Mouse (Mus musculus) liver, adult (tissue): ENCODE measurements at regions not wholly inside any gene's neighbourhood (a gene's known extent, or its start where the extent isn't known, plus 50 kb on each side); places are given as distances from the start of the nearest gene placed in this dataset.

Experiments used
- GATA4 ChIP-seq: IDR thresholded peaks from 2 replicates; pipeline ENCODE4 v1.6.1; 2014; ENCODE audit warnings: mild to moderate bottlenecking, low read length; ENCODE audit not compliant: insufficient replicate concordance

DNA sequence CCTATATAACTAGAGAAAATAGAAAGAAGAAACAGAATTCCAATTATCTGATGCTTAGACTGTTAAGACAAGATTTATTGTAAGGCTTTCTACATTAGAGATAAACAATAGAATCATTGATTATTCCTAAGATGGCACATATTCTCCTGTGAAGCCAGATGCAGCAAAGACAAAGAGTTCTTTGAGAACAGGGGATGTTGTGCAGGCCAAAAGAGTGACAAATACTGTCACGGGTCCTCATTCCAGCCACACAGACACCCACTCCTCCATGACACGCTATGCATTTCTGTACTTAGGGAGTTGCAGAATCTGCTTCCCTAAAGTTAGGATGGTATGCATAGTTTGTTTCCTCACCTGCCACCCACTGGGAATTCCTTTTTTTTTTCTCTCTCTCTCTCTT lies 245.2 kb downstream of the Sv2b start:
- TF ChIP-seq GATA4, result no peak

DNA sequence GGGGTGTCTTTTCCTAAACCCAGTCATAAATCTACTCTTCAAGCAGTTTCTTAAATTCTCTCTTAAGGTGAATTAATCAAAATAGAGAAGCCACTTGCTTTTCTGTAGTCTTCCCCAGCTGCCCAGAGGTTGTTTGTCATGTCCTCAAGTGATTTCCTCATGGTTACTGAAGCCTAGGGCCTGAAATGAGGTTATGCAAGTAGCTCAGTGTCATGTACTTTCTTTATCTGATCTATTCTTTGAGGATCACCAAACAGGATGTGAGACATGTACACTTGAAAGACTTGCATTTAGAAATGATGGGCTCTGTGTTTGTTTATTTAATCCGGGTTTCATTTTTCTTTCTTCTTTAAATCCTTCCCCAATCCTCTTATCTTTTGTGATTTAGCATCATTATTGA lies 258.8 kb downstream of the Sv2b start:
- no peak for TF ChIP-seq GATA4

DNA sequence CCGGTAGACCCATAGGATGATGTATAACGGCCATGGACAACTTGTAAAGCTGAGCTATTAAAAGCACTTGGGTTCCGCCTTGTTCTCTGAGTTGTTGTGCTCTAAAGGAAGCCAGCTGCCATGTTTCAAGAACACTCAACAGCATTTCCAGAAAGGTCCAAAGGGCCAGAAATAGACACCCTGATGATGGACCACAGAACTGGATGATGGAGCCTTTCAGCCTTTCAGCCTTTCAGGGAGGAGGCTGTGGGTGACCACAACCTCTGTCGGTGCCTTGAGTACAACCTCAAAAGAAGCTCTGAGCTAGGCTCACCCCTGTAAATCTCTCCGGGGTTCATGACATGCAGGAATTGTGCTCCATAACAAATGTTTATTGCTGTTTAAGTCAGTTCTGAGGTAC lies 259.3 kb downstream of the Sv2b start:
- TF ChIP-seq GATA4, result no peak

DNA sequence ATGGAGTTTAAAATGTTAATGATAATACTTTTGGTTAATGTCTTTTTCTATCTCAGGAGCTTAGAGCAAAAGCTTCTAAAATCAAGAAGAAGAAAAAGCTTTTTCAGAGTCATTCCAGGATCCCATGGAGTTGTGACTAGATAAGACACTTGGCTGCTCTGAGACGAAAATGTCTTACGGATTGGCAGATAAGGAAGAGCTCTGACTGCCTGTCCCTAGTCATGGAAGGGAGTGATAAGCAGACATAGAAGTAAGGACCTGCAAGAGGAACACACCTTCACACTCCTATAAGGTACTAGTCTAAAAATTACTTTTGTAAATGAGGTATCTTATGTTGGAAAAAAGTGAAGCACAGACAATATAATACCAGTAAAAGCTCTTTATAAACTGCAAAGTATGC lies 260.2 kb downstream of the Sv2b start:
- no peak for TF ChIP-seq GATA4

DNA sequence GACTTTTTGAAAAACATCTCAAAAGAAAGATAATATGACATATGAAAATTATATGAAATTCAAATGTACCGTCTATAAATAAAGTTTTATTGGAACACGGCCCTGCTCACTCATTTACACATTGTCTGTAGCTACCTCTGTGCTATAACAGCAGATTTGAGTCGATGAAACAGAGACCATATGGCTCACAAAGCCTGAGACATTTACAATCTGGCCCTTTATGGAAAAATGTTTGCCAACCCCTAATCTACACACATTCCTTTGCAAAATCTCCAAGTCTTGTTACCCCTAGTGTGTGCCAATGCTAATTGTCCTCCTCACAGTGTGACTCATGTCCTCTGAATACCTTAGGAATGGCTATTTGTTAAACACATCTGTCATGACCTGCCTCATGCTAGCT lies 261.2 kb downstream of the Sv2b start:
- TF ChIP-seq GATA4, result no peak

- no peak for TF ChIP-seq GATA4
These were observed 268.2 kb downstream of the Sv2b start for GRCm38 (mm10) chr7:75040871-75041270.

DNA sequence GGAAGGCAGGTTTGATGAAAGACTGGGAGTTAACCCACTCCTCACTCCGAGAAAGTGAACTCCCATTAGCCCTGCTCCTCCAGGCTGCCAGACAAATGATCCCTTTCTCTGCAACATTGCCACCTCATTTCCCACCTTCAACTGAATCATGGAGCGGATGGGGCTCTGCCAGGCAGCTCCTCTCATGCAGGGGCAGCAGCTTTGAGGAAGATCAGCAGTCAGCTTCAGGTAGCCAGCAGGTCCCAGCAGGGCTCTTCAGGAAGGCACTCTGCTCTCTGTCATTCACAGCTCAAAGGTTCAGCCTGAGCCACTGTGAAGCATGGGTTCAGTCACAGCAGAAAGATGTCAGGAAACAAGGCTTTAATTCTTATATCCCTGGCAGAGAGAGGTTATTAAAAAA lies 282.9 kb downstream of the Sv2b start:
- TF ChIP-seq GATA4, result no peak

- TF ChIP-seq GATA4, result no peak
These were observed 287.1 kb downstream of the Sv2b start for GRCm38 (mm10) chr7:75021966-75022365.

DNA sequence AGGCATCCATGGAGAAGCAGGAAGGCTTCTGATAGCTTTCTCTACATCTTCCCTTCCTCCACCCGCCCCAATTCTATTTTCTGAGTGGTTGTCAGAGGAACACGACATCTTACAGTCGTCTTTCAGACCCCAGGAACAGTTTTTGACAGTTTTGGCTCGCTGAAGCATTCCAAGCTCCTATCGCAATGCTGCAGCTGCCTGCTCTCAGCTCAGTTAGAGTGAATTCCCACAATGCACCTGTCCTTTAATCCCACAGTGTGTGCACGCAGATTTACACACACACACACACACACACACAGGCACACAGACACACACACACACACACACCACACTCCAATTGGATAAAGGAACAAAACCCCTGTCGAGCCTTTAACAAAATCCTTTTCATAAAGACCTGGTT lies 290.4 kb downstream of the Sv2b start:
- no peak for TF ChIP-seq GATA4

GRCm38 (mm10) chr7:75008481-75008880 lies 300.6 kb downstream of the Sv2b start:
- no peak for TF ChIP-seq GATA4

DNA sequence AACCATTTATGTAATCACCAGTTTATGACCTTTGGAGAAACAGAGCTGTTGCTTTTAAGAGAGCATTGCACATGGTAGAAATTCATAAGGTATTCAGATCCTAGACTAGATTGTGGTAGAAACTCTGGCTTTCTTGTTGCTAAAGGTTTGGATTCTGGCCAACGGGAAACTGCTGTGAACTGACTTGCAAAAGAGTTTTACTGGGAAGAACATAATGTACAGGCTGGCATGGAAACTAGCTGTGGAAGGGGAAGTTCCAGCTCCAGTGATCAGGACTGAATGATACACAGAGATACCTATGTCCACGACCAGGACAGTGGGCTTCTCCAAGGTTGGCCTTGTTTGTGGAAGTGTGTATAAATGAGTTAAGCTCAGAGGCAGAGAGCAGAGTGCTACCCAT lies 318.9 kb downstream of the Sv2b start:
- TF ChIP-seq GATA4, result no peak

- no peak for TF ChIP-seq GATA4
These were observed 329.6 kb downstream of the Sv2b start for GRCm38 (mm10) chr7:74979479-74979878.

GRCm38 (mm10) chr7:74975986-74976385 lies 333.1 kb downstream of the Sv2b start:
- no peak for TF ChIP-seq GATA4

GRCm38 (mm10) chr7:74974448-74974847 lies 334.6 kb downstream of the Sv2b start:
- TF ChIP-seq GATA4, result no peak

DNA sequence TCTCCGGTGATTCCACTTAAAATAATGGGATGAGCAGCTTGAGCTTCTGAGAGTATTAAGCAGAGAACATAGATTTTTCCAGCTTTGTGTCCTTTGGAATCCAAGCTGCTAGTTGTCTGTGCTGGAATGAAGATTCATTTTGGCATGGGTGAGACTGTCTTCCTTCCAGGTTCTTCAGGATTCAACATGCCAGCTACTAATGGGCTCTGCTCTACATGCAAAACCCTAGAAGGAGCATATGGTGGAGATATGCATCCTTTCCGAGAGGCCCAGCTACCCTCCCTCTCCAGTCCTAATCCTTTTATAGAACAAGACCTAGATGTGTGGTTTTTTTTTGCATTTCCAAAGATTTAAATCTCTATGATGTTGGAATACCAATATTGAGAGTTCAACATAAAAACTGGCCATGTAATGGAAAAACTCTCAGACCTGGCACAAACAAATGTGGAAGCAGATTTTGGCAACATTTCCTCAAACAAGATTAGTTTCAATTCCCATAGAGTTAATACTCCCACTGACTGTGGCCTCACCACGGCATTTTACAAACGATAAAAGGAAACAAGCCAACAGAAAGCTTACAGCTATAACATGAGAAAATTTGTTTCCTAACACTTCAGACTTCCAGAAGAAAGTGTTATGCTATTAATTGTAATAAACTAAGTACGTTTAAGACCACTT lies 364.5 kb downstream of the Sv2b start:
- no peak for TF ChIP-seq GATA4

DNA sequence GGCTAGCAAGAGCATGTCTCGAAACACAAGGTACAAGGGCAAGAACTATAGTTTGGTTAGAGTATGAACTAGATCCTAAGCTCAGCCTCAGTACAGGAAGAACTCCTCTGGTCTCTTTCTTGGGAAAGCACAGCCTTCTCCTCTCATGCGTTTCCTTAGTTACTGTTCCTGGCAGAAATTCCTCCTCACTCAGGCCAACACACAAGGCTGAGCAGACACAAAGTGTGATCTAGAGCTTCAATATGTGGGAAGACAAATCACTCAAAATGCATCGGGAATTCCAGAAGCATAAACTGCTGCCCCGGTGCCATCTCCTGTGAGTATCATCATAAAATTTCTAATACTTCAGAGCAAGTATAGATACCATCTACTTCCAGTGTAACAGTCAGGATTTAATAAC lies 366.1 kb downstream of the Sv2b start:
- TF ChIP-seq GATA4, result no peak

- TF ChIP-seq GATA4, result no peak
These were observed 366.9 kb downstream of the Sv2b start for GRCm38 (mm10) chr7:74942146-74942545.
